8 mouse cellular contexts compared by ENCODE assay signal in the genomic region with DNA sequence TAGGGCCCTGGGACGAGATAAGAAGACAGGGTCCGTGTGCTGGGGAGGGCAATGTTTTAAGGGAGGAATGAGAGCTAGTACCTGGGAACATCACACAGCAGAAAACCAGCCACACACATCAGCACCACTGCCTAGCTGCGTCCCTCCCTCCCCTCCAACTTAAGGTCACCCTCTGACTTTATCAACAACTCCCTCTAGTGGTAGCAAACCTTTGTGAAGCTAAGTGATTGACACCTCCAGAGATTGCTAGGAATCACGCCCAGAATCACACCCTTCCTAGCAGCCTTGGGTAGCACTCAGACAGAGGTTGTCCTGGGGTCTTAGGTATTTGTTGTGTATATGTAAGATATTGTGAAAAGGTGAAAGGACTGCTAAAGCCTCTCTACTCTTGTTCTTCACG. TPM values are rescaled to one million over a fixed set of nuclear protein-coding genes. Genes with fewer than 3 reads are reported as not detected.
DNase-seq lines count a peak whose midpoint lies in the region; ATAC-seq and TF ChIP-seq lines count a peak whose summit lies in the region.

No protein-coding gene starts in this region.

- WGBS in cerebellum, adult 2 months: 72% methylated on average over 5 of the region's 5 CpGs
- 69% methylated on average over 5 of the region's 5 CpGs for WGBS in lung, embryonic 16.5 days

- ATAC-seq in lung, embryonic 16.5 days (ENCODE audit: low read depth): 0 out of 2 replicates have a peak, but pooled peaks have one; percentile 20

- no peaks in the 10 kb centered on the region for H3K4me1 ChIP-seq in cerebellum, adult 2 months (ENCODE audit: control insufficient read depth, insufficient read depth, low read length)
- H3K4me1 ChIP-seq in lung, embryonic 16.5 days (replicated peaks; ENCODE audit: control insufficient read depth, insufficient read depth, low read length): no peaks in the 10 kb centered on the region

- no peaks in the 10 kb centered on the region for H3K27me3 ChIP-seq in cerebellum, adult 2 months (ENCODE audit: control insufficient read depth, insufficient read depth, low read length)
- H3K27me3 ChIP-seq in lung, embryonic 16.5 days (ENCODE audit: control insufficient read depth, insufficient read depth, low read depth, low read length): no peaks in the 10 kb centered on the region

- no peak overlapping the region for H3K4me3 ChIP-seq in cerebellum, adult 2 months (replicated peaks; ENCODE audit: insufficient read depth, low read depth, low read length)
- H3K4me3 ChIP-seq in lung, embryonic 16.5 days (ENCODE audit: low read length): no peak overlapping the region

- no peak overlapping the region for H3K4me2 ChIP-seq in lung, embryonic 16.5 days (ENCODE audit: low read depth, low read length)

- TF ChIP-seq CTCF in cerebellum, adult 2 months (IDR thresholded peaks at IDR 0.05; ENCODE audit: borderline replicate concordance, insufficient read depth, low read depth, low read length): peak; percentile 42; the same call in 1 of the 2 replicates

- no peak overlapping the region for H3K27ac ChIP-seq in cerebellum, adult 2 months (ENCODE audit: insufficient read depth, low read length)
- H3K27ac ChIP-seq in lung, embryonic 16.5 days (ENCODE audit: low read length): no peak overlapping the region

- no peak overlapping the region for H3K9ac ChIP-seq in lung, embryonic 16.5 days (ENCODE audit: low read length)

- peak in 1 of 2 experiments; percentile 12 for DNase-seq in cerebellum, adult 2 months
- DNase-seq in cerebellum, adult 11 months: no peak
- no peak for DNase-seq in lung, postnatal 25 days (ENCODE audit: low spot score)
- peak; percentile 67 for DNase-seq in embryo, embryonic 11 days
- DNase-seq in retina, postnatal 1 day: peak; percentile 53
- no peak for DNase-seq in yolk sac, embryonic 10.5 days (ENCODE audit: low spot score)
- no peak for DNase-seq in heart, adult 9 months (ENCODE audit: low spot score in 2 of 2)

- peaks cover 4% of the 10 kb centered on the region; the same call in 1 of the 2 replicates for H3K36me3 ChIP-seq in lung, embryonic 16.5 days (ENCODE audit: control insufficient read depth, insufficient read depth, low read length)

- TF ChIP-seq POLR2A in cerebellum, adult 2 months (IDR thresholded peaks at IDR 0.05; ENCODE audit: borderline replicate concordance, insufficient read depth, low read length): no peak

- H3K9me3 ChIP-seq in lung, embryonic 16.5 days (ENCODE audit: control insufficient read depth, low read length): no peaks in the 10 kb centered on the region

RNA-seq across cellular contexts. Expression of a gene that starts 56.4 kb away (rescaled TPM):
- 22.2 and 22.6 TPM in 2 replicates for polyA plus RNA-seq in cerebellum, adult 2 months (2012; rRNA removed)
- 0.30 and 0.39 TPM in 2 replicates for polyA plus RNA-seq in lung, embryonic 16.5 days (2015; fragmentation: Nextera tagmentation; extraction: Ambion mirVana)

Comparison
In these comparisons a context has a peak if more than half of its experiments do, and no peak if none do; other contexts are left out.
1. DNase-seq: peak in embryo, embryonic 11 days (single experiment) and retina, postnatal 1 day (single experiment); none in cerebellum, adult 11 months (single experiment), lung, postnatal 25 days (single experiment), yolk sac, embryonic 10.5 days (single experiment) and heart, adult 9 months (0 of 2).
2. RNA of a gene that starts 56.4 kb away (polyA plus RNA-seq): 22.2 to 22.6 TPM in cerebellum, adult 2 months; 0.30 to 0.39 TPM in lung, embryonic 16.5 days; every median in the first group is over 10 times any median in the second.